8 mouse cellular contexts compared by ENCODE assay signal in the genomic region with DNA sequence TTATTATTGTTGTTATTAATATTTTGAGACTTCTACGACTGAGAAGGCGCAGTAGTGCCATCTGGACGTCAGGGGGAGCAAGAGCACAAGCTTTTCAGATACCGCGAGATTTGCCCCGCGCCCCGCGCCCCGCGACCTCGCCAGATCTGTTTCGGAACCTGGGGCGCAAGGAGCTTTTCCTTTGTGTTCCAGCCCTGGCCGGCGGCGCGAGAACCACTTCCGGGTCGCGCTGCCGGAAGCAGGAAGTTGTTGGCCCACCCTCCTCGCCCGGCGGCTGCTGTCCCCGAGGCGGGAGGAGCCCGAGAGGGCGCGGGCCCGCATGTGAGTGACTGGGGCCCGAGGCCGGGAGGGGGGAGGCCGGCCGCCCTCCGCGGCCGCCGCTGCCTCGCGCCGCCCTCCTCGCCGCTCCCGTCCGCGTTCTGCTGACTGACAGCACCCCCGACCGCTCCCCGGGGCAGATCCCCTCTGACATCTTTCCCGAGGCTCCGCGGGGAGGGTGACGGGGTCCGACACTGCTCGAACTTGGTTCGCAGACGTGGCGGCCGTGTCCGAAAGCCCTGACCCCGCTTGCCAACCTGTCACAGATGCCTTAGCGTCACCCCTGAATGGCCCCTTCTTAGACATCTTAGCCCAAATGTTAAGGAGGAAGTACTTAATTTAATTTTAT. TPM values are rescaled to one million over a fixed set of nuclear protein-coding genes. Genes with fewer than 3 reads are reported as not detected.
A peak's percentile ranks its signal among the peaks of the same experiment; 100 is the strongest.
DNase-seq lines count a peak whose midpoint lies in the region; ATAC-seq and TF ChIP-seq lines count a peak whose summit lies in the region.

A gene (plus strand): TSS at position 107 of the 667 bp plus-strand sequence.

- DNase-seq in A20 (ENCODE audit: low read depth, low spot score) (peak; percentile 98), liver (peak; percentile 97)
- peak; percentile 98 for DNase-seq in heart, embryonic 10.5 days (ENCODE audit: low spot score)
- DNase-seq in spleen, postnatal 4 days (ENCODE audit: low spot score in 2 of 2) = peak; percentile 96 to 98

- no peak for TF ChIP-seq POLR2A in bone marrow macrophage, adult 2 months (IDR thresholded peaks at IDR 0.05; ENCODE audit: borderline replicate concordance, low read depth, low read length)
- peak; percentile 58; the same call in 1 of the 2 replicates for TF ChIP-seq POLR2A in embryonic fibroblast, embryonic 13.5 days (IDR thresholded peaks at IDR 0.05; ENCODE audit: low read depth, low read length)

- H3K36me3 ChIP-seq in heart, embryonic 10.5 days = no peaks in the 10 kb centered on the region
- H3K36me3 ChIP-seq in kidney, embryonic 15.5 days = no peaks in the 10 kb centered on the region

- H3K9me3 ChIP-seq in heart, embryonic 10.5 days = no peaks in the 10 kb centered on the region
- no peaks in the 10 kb centered on the region for H3K9me3 ChIP-seq in kidney, embryonic 15.5 days (replicated peaks)

- ATAC-seq in kidney, embryonic 15.5 days (replicated peaks; ENCODE audit: low FRiP score) = peak; percentile 87
- ATAC-seq in monocyte, adult 5-6 weeks (replicated peaks; ENCODE audit: insufficient number of reproducible peaks, low FRiP score, low TSS enrichment, poor library complexity, severe bottlenecking) = peak; percentile 90

- H3K4me1 ChIP-seq in bone marrow macrophage, adult 2 months (ENCODE audit: control insufficient read depth, insufficient read depth, low read length) = peaks cover 25% of the 10 kb centered on the region
- H3K4me1 ChIP-seq in embryonic fibroblast, embryonic 13.5 days (ENCODE audit: control insufficient read depth, insufficient read depth, low read length) = peaks cover 1% of the 10 kb centered on the region; the same call in 1 of the 2 replicates
- peaks cover 19% of the 10 kb centered on the region for H3K4me1 ChIP-seq in heart, embryonic 10.5 days
- peaks cover 28% of the 10 kb centered on the region for H3K4me1 ChIP-seq in kidney, embryonic 15.5 days

- no peaks in the 10 kb centered on the region for H3K27me3 ChIP-seq in heart, embryonic 10.5 days (ENCODE audit: insufficient read depth, poor library complexity, severe bottlenecking)
- no peaks in the 10 kb centered on the region for H3K27me3 ChIP-seq in kidney, embryonic 15.5 days

- under 1% methylated on average over 63 of the region's 63 CpGs for WGBS in heart, embryonic 10.5 days
- under 1% methylated on average over 48 of the region's 63 CpGs for WGBS in kidney, embryonic 15.5 days

- H3K4me3 ChIP-seq in bone marrow macrophage, adult 2 months (ENCODE audit: insufficient read depth, low read length) = peak within 1 kb of the TSS; percentile 87
- H3K4me3 ChIP-seq in embryonic fibroblast, embryonic 13.5 days (ENCODE audit: insufficient read depth, low read length) = peak within 1 kb of the TSS; percentile 79
- peak within 1 kb of the TSS; percentile 85 for H3K4me3 ChIP-seq in heart, embryonic 10.5 days
- H3K4me3 ChIP-seq in kidney, embryonic 15.5 days (replicated peaks) = peak within 1 kb of the TSS; percentile 81

- H3K9ac ChIP-seq in kidney, embryonic 15.5 days = peak within 1 kb of the TSS; percentile 90

- peak within 1 kb of the TSS; percentile 65 for H3K27ac ChIP-seq in bone marrow macrophage, adult 2 months (ENCODE audit: insufficient read depth, low read depth, low read length)
- peak within 1 kb of the TSS; percentile 86 for H3K27ac ChIP-seq in embryonic fibroblast, embryonic 13.5 days (ENCODE audit: insufficient read depth, low read length)
- peak within 1 kb of the TSS; percentile 96 for H3K27ac ChIP-seq in heart, embryonic 10.5 days
- peak within 1 kb of the TSS; percentile 95 for H3K27ac ChIP-seq in kidney, embryonic 15.5 days

- TF ChIP-seq CTCF in bone marrow macrophage, adult 2 months (IDR thresholded peaks at IDR 0.05; ENCODE audit: low read depth, low read length) = no peak
- peak; percentile 57; the same call in 1 of the 2 replicates for TF ChIP-seq CTCF in embryonic fibroblast, embryonic 13.5 days (IDR thresholded peaks at IDR 0.05; ENCODE audit: borderline replicate concordance, insufficient read depth, low read length)

- peak within 1 kb of the TSS; percentile 68 for H3K4me2 ChIP-seq in kidney, embryonic 15.5 days

RNA-seq across cellular contexts. Expression of the gene that starts here (rescaled TPM):
- 82.6 and 105 TPM in 2 replicates for polyA plus RNA-seq in bone marrow macrophage, adult 2 months (2012; ENCODE audit: insufficient read depth, insufficient read length, missing spikeins)
- polyA plus RNA-seq in embryonic fibroblast, embryonic 13.5 days (2011; ENCODE audit: insufficient read length, low read depth, missing spikeins) = 103 and 112 TPM in 2 replicates
- 79.2 and 94.0 TPM in 2 replicates for polyA plus RNA-seq in heart, embryonic 10.5 days (2016; fragmentation: Nextera tagmentation; extraction: Ambion mirVana)
- polyA plus RNA-seq in kidney, embryonic 15.5 days (2015; fragmentation: Nextera tagmentation; extraction: Ambion mirVana) = 67.6 and 73.2 TPM in 2 replicates
- total RNA-seq in monocyte, adult 5-6 weeks (2017) = 67.0 to 84.4 TPM (median 75.3 TPM) in 3 replicates

Comparison
In these comparisons a context has a peak if more than half of its experiments do, and no peak if none do; other contexts are left out.
1. Peak in every context shown above with its lines: DNase-seq, ATAC-seq, H3K4me3 ChIP-seq and H3K27ac ChIP-seq.